Mouse (Mus musculus) midbrain, embryonic 11.5 days (tissue): Measurements from ENCODE around the gene Slc37a1. TPM values are rescaled to one million over a fixed set of nuclear protein-coding genes. Genes with fewer than 3 reads are reported as not detected.

Experiments used
- ATAC-seq: fragments of 200-750 bp; cut with Nextera tagmentation; 2 replicates; pipeline ENCODE4 v1.8.0; 2017; ENCODE audit warnings: moderate TSS enrichment, moderate library complexity; ENCODE audit not compliant: low FRiP score
- DNase-seq: peaks from one replicate; pipeline ENCODE4 v3.0.0; 2015; ENCODE audit warnings: low spot score; ENCODE audit errors: missing footprints
- H3K27ac ChIP-seq: fragments of 300-500 bp; sonication (generic); 2 replicates; pipeline ENCODE4 v1.5.1; 2014; ENCODE audit warnings: low read depth, low read length
- H3K27me3 ChIP-seq: fragments of 300-500 bp; sonication (generic); 2 replicates; pipeline ENCODE4 v1.6.1; 2014; ENCODE audit warnings: mild to moderate bottlenecking, low read length, moderate library complexity, mixed read lengths; ENCODE audit not compliant: control insufficient read depth, insufficient read depth
- H3K36me3 ChIP-seq: fragments of 300-500 bp; sonication (generic); 2 replicates; pipeline ENCODE4 v1.6.1; 2014; ENCODE audit warnings: mild to moderate bottlenecking, low read length, moderate library complexity, mixed read lengths; ENCODE audit not compliant: control insufficient read depth, insufficient read depth
- H3K4me1 ChIP-seq: fragments of 300-500 bp; sonication (generic); 2 replicates; pipeline ENCODE4 v1.6.1; 2014; ENCODE audit warnings: low read length; ENCODE audit not compliant: control insufficient read depth, insufficient read depth
- H3K4me2 ChIP-seq: fragments of 300-500 bp; sonication (generic); 2 replicates; pipeline ENCODE4 v1.6.1; 2014; ENCODE audit warnings: mild to moderate bottlenecking, moderate library complexity
- H3K4me3 ChIP-seq: fragments of 300-500 bp; sonication (generic); 2 replicates; pipeline ENCODE4 v1.5.1; 2014; ENCODE audit warnings: low read depth, low read length
- H3K9ac ChIP-seq: fragments of 300-500 bp; sonication (generic); 2 replicates; pipeline ENCODE4 v1.6.1; 2014; ENCODE audit warnings: low read length
- H3K9me3 ChIP-seq: fragments of 300-500 bp; sonication (generic); 2 replicates; pipeline ENCODE4 v1.6.1; 2016; ENCODE audit warnings: low read length; ENCODE audit not compliant: control insufficient read depth
- WGBS: fragments of 180-500 bp; shearing (Covaris S2); extraction: QIAGEN DNeasy Blood & Tissue Kit; methylation state at CpG from one replicate; pipeline ENCODE4 v1.1.7; 2014; 5-methylcytosine and 5-hydroxymethylcytosine counted together
- polyA plus RNA-seq: library from polyadenylated mRNA; unstranded; fragments of >200 nt; fragmentation: Nextera tagmentation; extraction: Ambion mirVana; gene quantifications from 2 replicates; pipeline ENCODE4 v1.2.1, GENCODE M21; 2014

The Slc37a1 gene
- polyA plus RNA-seq, 1 experiment from 2014 or later, result 5.8 TPM

DNA sequence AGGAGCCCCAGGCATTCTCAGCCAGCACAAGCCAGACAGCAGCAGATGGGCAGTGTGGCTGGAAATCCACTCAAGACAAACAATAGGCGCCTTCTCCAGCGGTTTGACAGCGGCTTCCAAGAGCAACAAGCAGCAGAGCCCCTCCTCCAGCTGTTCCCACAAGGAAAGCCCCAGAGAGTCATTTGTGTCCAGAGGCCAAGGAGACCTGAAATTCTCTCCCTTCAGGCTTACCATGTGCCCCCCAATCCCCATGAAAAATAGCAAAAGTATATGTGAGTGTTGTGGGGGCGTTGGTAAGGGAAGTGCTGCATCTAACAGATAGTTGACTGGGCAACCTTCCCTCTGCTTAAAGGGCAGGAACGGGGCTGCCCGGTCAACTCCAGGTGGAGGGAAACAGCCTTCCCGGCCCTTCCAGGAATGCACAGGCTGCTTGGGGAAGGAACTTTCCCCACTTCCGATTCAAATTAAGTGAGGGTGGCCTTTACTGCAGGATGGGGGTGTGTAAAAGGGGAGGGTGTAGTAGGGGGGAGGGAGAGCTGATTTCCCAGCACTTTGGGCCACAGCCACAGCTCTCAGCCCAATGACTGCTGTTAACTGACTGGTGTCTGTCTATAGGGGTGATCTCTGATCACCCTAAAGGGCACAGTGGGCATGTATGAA, 98.5 kb downstream of the Slc37a1 start:
- no peak overlapping the region for H3K4me3 ChIP-seq
- peaks cover 27% of the 10 kb centered on the region for H3K4me1 ChIP-seq
- DNase-seq (peak; percentile 89), ATAC-seq (peak; percentile 7; the same call in 1 of the 2 replicates)
- H3K9ac ChIP-seq, result peak overlapping the region; percentile 36; the same call in 1 of the 2 replicates
- 0 out of 2 replicates have a peak overlapping the region, but pooled peaks have one; percentile 0 for H3K4me2 ChIP-seq
- H3K36me3 ChIP-seq, result no peaks in the 10 kb centered on the region
- WGBS, result 5% methylated on average over 8 of the region's 8 CpGs
- H3K9me3 ChIP-seq, result no peaks in the 10 kb centered on the region
- no peak overlapping the region; the same call in 1 of the 2 replicates for H3K27ac ChIP-seq
- peaks cover 2% of the 10 kb centered on the region; the same call in 1 of the 2 replicates for H3K27me3 ChIP-seq

DNA sequence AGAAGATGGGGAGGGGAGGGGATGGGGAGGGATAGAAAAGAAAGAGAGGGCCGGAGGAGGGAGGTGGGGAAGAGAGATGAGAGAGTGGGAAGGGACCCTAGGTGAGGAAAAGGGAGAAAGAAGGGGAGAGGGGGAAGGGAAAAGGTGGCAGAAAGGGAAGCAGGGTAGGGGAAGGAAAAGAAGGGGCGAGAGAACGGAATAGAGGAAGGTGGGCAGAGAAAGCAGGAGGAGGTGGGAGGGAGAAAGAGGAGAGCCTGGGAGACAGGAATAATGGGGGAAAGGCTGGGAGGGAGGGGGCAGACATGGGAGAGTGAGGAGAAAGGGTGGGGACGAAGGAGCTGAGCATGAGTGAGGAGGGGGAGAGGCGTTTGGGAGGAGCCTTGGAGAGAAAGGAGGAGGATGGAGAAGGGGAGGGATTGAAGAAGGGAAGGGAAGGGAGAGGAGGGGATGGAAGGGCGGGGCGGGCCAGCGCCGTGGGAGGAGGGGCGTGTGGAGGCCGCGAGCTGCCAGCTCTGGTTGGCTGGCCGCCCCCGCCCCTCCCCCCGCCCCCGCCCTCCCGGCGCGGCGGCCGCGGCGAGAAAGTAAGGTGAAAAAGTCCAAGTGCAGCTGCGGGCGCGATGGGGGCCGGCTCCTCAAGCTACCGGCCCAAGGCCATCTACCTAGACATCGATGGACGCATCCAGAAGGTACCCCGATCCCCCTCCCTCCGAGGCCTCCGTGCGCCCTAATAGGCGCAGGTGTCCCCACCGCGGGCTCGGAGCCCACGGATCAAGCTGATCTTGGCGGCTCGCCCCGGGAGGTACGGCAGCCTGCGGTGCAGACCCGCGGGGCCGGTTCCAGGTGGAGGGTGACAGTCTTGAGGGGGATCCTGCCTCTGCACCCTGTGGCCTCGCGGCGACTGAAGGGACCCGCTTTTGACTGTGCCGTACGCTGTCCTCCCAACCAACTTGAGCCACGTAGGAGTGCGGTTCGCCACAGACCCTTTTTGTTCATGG, 99.4 kb downstream of the Slc37a1 start, which contains the start of gene Pde9a:
Gene Pde9a, plus strand, starts transcription at position 540 of the 995 bp plus-strand sequence.
- WGBS, result under 1% methylated on average over 37 of the region's 56 CpGs
- peaks cover 2% of the 10 kb centered on the region; the same call in 1 of the 2 replicates for H3K27me3 ChIP-seq
- H3K9ac ChIP-seq, result peak within 1 kb of the TSS; percentile 79
- H3K4me1 ChIP-seq, result peaks cover 27% of the 10 kb centered on the region
- no peaks in the 10 kb centered on the region for H3K36me3 ChIP-seq
- ATAC-seq (peak; percentile 92), DNase-seq (peak; percentile 96)
- peak within 1 kb of the TSS; percentile 95 for H3K4me2 ChIP-seq
- no peaks in the 10 kb centered on the region for H3K9me3 ChIP-seq
- peak within 1 kb of the TSS; percentile 63 for H3K4me3 ChIP-seq
- no peak within 1 kb of the TSS; the same call in 1 of the 2 replicates for H3K27ac ChIP-seq

DNA sequence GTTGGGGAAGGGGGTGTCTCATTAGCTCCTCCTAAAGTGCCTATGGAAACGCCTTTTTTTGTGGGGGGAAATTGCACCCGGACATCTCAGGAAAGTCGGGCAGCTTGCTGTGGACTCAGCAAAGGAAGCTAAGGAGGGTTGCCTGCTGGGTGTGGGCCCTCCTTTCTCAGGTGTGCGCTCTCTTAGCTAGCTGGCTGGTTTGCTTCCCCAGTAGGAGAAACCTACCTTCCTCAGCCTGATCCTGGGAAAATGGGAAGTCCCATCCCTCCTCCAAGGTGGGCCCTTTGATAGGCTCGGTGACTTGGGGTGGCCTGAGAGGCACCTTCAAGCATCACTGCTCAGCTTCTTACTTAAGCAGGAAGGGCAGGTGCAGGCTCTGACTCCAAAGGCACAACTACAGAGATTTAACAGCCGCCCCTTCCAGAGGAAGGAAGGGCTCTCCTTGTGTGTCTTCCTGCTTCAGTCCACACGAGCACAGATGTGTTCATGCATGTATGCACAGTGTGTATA, 100.2 kb downstream of the Slc37a1 start:
- Histone ChIP-seq H3K4me3 (peak overlapping the region; percentile 63), H3K27me3 (peaks cover 2% of the 10 kb centered on the region; the same call in 1 of the 2 replicates), H3K9ac (peak overlapping the region; percentile 79), H3K4me2 (peak overlapping the region; percentile 95), H3K9me3 (no peaks in the 10 kb centered on the region), H3K27ac (no peak overlapping the region), H3K4me1 (peaks cover 27% of the 10 kb centered on the region), H3K36me3 (no peaks in the 10 kb centered on the region)
- ATAC-seq (no peak), DNase-seq (peak; percentile 91)
- WGBS, result 8% methylated on average over 7 of the region's 7 CpGs

DNA sequence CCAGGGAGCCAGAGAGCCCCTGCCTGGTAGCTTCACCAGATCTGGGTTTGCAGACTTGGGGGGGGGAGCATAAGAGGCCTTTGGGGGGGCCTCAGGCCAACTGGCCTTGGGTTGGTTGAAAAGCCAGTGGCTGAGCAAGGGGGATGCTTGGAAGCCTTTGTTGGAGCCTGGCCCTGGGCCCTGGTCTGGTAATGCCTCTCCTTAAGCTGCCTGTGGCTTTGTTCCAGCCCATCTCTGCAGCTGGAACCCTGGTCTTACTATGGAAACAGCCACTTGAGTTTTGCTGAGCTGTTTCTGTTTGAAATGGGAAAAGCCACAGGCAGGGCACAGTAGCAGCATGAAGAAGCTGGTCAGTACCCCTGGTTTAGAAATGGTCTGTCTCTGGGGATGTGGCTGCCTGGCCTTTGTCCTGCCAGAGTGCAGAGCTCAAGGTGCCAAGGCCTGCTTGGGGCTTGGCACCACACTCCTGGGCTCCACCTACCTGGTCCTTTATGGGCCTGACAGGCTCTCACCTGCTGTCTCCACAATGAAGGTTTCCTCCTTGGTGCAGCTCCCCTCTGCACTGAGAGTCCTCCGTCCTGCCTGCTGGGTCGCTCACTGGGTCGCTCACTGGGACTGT, 102.9 kb downstream of the Slc37a1 start:
- H3K9ac ChIP-seq, result no peak overlapping the region
- WGBS, result 82% methylated on average over 3 of the region's 3 CpGs
- no peaks in the 10 kb centered on the region for H3K36me3 ChIP-seq
- DNase-seq (no peak), ATAC-seq (no peak)
- peaks cover 27% of the 10 kb centered on the region for H3K4me1 ChIP-seq
- no peak overlapping the region for H3K4me2 ChIP-seq
- no peak overlapping the region for H3K27ac ChIP-seq
- H3K4me3 ChIP-seq, result no peak overlapping the region
- peaks cover 2% of the 10 kb centered on the region; the same call in 1 of the 2 replicates for H3K27me3 ChIP-seq
- no peaks in the 10 kb centered on the region for H3K9me3 ChIP-seq

DNA sequence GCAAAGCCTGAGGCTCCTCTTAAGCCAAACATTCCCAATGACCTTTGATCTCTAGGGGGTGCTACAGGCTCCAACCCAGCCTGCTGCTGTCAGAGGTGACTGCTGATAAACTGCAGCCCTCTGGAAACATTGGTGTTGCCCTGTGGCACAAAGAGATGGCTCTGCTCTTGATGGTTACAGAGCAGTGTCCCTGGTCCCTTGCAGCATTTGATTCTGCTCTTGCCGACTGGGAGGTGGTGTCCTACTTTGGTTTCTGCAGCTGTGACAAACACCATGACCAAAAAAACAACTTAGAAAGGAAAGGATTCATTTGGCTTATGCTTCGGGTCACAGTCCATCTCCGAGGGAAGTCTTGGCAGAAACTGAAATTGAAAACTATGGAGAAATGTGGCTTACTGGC, 104.9 kb downstream of the Slc37a1 start:
- Histone ChIP-seq H3K4me1 (peaks cover 18% of the 10 kb centered on the region), H3K4me2 (no peak overlapping the region), H3K9ac (no peak overlapping the region), H3K27ac (no peak overlapping the region), H3K9me3 (no peaks in the 10 kb centered on the region), H3K27me3 (peaks cover 2% of the 10 kb centered on the region; the same call in 1 of the 2 replicates), H3K36me3 (no peaks in the 10 kb centered on the region), H3K4me3 (no peak overlapping the region)
- DNase-seq, result no peak
- 78% methylated on average over 3 of the region's 3 CpGs for WGBS
- ATAC-seq, result no peak

DNA sequence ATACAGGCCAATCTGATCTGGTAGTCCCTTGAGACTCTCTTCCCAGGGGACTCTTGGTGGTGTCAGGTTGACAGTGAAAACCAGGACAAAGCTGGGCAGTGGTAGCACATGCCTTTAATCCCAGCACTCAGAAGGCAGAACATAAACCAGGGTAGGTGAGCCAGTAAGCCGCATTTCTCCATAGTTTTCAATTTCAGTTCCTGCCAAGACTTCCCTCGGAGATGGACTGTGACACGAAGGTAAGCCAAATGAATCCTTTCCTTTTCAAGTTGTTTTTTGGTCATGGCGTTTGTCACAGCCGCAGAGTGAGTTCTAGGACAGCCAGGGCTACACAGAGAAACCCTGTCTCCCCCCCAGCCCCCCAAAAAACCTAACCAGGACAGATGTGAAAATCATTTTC, 105.4 kb downstream of the Slc37a1 start:
- Histone ChIP-seq H3K27ac (no peak overlapping the region), H3K9ac (no peak overlapping the region)

DNA sequence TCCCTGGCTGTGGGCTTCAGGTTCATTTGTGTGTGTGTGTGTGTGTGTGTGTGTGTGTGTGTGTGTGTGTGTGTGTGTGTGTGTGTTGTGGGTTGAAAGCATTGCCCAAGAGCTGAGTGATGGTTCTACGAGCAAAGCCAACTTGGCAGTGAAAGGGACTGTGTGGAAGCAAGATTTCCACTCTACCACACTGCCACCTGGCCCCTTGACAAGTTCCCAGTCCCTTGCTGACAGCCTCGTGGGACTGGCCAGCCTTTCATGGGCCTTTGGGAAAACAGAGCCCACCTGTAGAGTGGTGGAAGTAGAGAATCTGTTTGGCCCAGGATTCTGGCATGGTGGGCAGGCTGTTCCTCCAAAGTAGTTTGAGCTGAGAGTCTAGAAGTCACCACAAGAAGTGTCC, 107.2 kb downstream of the Slc37a1 start:
- Histone ChIP-seq H3K4me2 (no peak overlapping the region), H3K27me3 (no peaks in the 10 kb centered on the region), H3K4me3 (no peak overlapping the region), H3K4me1 (peaks cover 4% of the 10 kb centered on the region), H3K9me3 (no peaks in the 10 kb centered on the region), H3K9ac (no peak overlapping the region), H3K36me3 (no peaks in the 10 kb centered on the region), H3K27ac (no peak overlapping the region)
- no peak for ATAC-seq
- 63% methylated on average over 2 of the region's 2 CpGs for WGBS
- no peak for DNase-seq

More for the DNA sequence above, 105.4 kb downstream of the Slc37a1 start:
- DNase-seq, result no peak
- WGBS, result 88% methylated on average over 5 of the region's 5 CpGs
- no peaks in the 10 kb centered on the region for H3K9me3 ChIP-seq
- no peak overlapping the region for H3K4me3 ChIP-seq
- H3K4me2 ChIP-seq, result no peak overlapping the region
- ATAC-seq, result no peak
- H3K36me3 ChIP-seq, result no peaks in the 10 kb centered on the region
- peaks cover 12% of the 10 kb centered on the region for H3K4me1 ChIP-seq
- peaks cover 2% of the 10 kb centered on the region; the same call in 1 of the 2 replicates for H3K27me3 ChIP-seq

DNA sequence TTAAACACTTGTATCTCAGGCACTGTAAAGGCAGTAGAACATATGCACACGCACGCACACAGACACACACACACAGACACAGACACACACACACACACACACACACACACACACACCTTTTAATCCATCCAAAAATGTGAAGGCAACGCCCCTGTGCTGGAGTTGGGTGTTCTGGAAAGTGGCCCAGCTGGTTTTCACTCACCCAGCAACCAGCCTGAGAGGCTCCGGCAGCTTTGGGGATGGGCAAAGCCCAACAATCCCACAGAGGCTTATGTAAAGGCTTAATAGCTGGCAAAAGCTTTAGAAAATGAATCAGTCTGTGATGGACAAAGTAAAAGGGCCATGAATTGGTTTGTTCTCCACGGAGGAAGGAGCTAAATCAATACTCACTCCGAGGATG, 113.7 kb downstream of the Slc37a1 start:
- 87% methylated on average over 6 of the region's 6 CpGs for WGBS
- Histone ChIP-seq H3K9ac (no peak overlapping the region), H3K4me3 (no peak overlapping the region), H3K36me3 (no peaks in the 10 kb centered on the region), H3K27ac (no peak overlapping the region), H3K4me1 (peaks cover 3% of the 10 kb centered on the region; the same call in 1 of the 2 replicates), H3K4me2 (no peak overlapping the region), H3K9me3 (no peaks in the 10 kb centered on the region), H3K27me3 (no peaks in the 10 kb centered on the region)
- DNase-seq, result no peak
- no peak for ATAC-seq
